Mouse (Mus musculus): ENCODE data around the gene Rasgrp3. TPM values are rescaled to one million over a fixed set of nuclear protein-coding genes. Genes with fewer than 3 reads are reported as not detected.

Rasgrp3 gene
- polyA plus RNA-seq (2015; fragmentation: Nextera tagmentation; extraction: Ambion mirVana): 5.1 and 7.1 TPM in 2 replicates

DNA sequence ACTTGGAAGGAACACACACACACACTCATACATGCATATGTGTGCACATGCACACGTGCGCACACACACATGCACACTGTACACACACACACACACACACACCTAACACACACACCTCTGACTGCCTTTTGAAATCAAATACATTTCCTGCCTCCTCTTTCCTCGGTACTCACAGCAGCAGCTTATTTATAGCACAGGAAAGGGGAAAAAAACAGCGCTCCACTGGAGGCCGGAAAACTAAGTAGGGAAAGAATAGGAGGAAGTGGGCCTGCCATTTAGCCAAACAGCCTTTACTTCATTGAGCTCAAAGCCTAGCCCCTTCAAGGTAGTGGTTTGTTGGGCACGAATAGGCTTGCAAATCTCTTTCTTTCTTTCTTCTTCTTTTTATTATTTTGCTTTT, at the start of gene Rasgrp3:
TSS of gene Rasgrp3 (plus strand) at position 298 of the 400 bp plus-strand sequence.
- H3K4me1 ChIP-seq: no peaks in the 10 kb centered on the region
- no peak within 1 kb of the TSS for H3K9ac ChIP-seq (replicated peaks)
- no peak for ATAC-seq (replicated peaks)
- H3K27ac ChIP-seq (replicated peaks): no peak within 1 kb of the TSS
- H3K4me2 ChIP-seq (replicated peaks): no peak within 1 kb of the TSS
- no peaks in the 10 kb centered on the region for H3K36me3 ChIP-seq
- no peak within 1 kb of the TSS for H3K4me3 ChIP-seq
- WGBS: 67% methylated on average over 6 of the region's 6 CpGs
- no peaks in the 10 kb centered on the region for H3K27me3 ChIP-seq
- no peaks in the 10 kb centered on the region for H3K9me3 ChIP-seq

DNA sequence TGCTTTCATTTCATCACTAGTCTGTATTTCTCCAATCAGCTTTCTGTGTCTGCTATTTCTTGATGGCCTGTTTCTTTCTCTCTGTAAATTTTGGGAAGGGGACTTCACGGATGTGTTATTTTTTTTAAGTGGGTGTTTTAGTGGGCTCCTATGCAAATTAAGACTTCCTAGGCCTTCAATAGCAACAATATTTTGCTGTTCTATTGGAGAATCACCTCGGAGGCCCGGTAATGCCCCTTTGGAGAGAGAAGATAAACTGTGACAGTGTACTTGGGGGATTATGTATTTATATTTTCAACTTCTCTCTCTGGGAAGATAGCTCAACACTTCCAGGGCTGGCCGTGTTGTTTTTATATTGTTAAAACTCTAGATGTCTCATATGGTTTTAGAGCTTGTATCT, 47.3 kb upstream of the Rasgrp3 start:
- no peak for ATAC-seq (replicated peaks)
- WGBS: 89% methylated on average over 4 of the region's 4 CpGs
- no peak overlapping the region for H3K27ac ChIP-seq (replicated peaks)

GRCm38 (mm10) chr17:75390142-75390541, 45.6 kb upstream of the Rasgrp3 start:
- Histone ChIP-seq H3K4me3 (no peak overlapping the region), H3K4me2 (replicated peaks) (no peak overlapping the region), H3K9ac (replicated peaks) (no peak overlapping the region), H3K9me3 (no peaks in the 10 kb centered on the region), H3K36me3 (no peaks in the 10 kb centered on the region), H3K27me3 (no peaks in the 10 kb centered on the region), H3K4me1 (no peaks in the 10 kb centered on the region), H3K27ac (replicated peaks) (no peak overlapping the region)
- WGBS: 82% methylated on average over 10 of the region's 10 CpGs
- ATAC-seq (replicated peaks): no peak

More for the DNA sequence above, 47.3 kb upstream of the Rasgrp3 start:
- H3K36me3 ChIP-seq: no peaks in the 10 kb centered on the region
- no peak overlapping the region for H3K4me3 ChIP-seq
- no peaks in the 10 kb centered on the region for H3K4me1 ChIP-seq
- no peak overlapping the region for H3K9ac ChIP-seq (replicated peaks)
- no peaks in the 10 kb centered on the region for H3K27me3 ChIP-seq
- H3K4me2 ChIP-seq (replicated peaks): no peak overlapping the region
- H3K9me3 ChIP-seq: no peaks in the 10 kb centered on the region

DNA sequence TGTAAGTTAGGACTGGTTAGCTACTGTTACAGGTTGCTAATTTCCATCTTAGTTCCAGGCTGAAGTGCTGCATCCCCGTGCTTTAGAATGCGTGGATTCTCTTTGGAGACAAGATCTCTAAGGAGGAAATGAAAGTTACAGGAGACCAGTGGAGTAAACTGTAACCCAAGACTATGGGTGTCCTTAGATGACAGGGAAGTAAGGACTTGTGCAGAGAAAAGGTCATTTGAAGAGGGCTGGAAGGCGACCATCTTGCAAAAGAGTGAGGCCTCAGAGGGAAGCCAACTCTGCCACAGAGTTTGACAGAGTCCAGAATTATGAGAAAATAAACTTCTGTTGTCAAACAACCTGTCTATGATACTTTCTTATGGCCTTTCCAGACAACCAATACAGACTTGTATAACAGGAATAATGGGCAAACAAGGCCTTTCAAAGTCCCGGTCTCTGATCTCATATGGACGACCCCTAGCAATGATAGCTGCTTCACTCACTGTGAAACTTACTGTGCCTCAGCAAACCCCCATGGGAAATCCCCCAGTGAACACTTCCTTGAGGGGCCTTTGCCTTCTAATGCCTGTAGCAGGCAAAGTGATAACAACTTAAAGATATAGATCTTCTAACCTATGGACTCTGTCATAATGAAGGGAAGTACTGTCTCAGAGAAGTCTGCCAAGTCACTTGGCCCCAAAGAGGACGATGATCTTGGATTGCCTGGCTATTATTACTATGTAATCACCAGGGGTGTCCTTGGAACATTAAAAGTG, 44.1 kb upstream of the Rasgrp3 start:
- ATAC-seq (replicated peaks): no peak
- Histone ChIP-seq H3K4me1 (no peaks in the 10 kb centered on the region), H3K4me3 (no peak overlapping the region), H3K9ac (replicated peaks) (no peak overlapping the region), H3K4me2 (replicated peaks) (no peak overlapping the region), H3K27ac (replicated peaks) (no peak overlapping the region), H3K36me3 (no peaks in the 10 kb centered on the region), H3K27me3 (no peaks in the 10 kb centered on the region), H3K9me3 (no peaks in the 10 kb centered on the region)
- WGBS: 89% methylated on average over 6 of the region's 6 CpGs

- Histone ChIP-seq H3K9me3 (no peaks in the 10 kb centered on the region), H3K4me3 (no peak overlapping the region), H3K27me3 (no peaks in the 10 kb centered on the region), H3K4me1 (no peaks in the 10 kb centered on the region), H3K36me3 (no peaks in the 10 kb centered on the region), H3K27ac (replicated peaks) (no peak overlapping the region), H3K9ac (replicated peaks) (no peak overlapping the region), H3K4me2 (replicated peaks) (no peak overlapping the region)
- ATAC-seq (replicated peaks): no peak
- 31% methylated on average over 4 of the region's 4 CpGs for WGBS
Observed at GRCm38 (mm10) chr17:75406405-75406804, 29.3 kb upstream of the Rasgrp3 start.

DNA sequence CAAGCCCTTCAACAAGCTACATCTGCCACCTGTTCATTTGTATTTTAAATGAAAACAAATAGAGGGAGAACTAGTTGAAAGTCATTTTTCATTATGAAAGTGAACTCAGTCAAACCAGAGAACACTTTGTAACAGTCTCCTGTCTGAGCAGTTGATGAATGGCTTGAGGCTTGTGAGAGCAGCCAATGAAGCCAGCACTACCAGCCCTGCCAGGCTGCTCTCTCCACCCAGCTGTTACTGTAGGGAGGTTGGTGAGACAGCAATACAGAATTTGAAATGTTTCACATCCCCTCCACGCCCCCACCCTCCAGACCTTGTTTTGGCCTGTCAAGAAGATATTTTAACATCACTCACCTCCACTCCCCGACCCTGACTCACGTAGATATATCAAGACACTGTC, 18.8 kb upstream of the Rasgrp3 start:
- Histone ChIP-seq H3K4me1 (no peaks in the 10 kb centered on the region), H3K27me3 (no peaks in the 10 kb centered on the region), H3K36me3 (no peaks in the 10 kb centered on the region), H3K9me3 (no peaks in the 10 kb centered on the region), H3K4me3 (no peak overlapping the region), H3K27ac (replicated peaks) (no peak overlapping the region), H3K9ac (replicated peaks) (no peak overlapping the region), H3K4me2 (replicated peaks) (no peak overlapping the region)
- whole genome bisulfite sequencing: 84% methylated on average over 3 of the region's 3 CpGs
- no peak for ATAC-seq (replicated peaks)

- Histone ChIP-seq H3K36me3 (no peaks in the 10 kb centered on the region), H3K4me3 (no peak overlapping the region), H3K4me2 (replicated peaks) (no peak overlapping the region), H3K9ac (replicated peaks) (no peak overlapping the region), H3K27me3 (no peaks in the 10 kb centered on the region), H3K27ac (replicated peaks) (no peak overlapping the region), H3K4me1 (no peaks in the 10 kb centered on the region), H3K9me3 (no peaks in the 10 kb centered on the region)
- 86% methylated on average over 2 of the region's 2 CpGs for WGBS
- no peak for ATAC-seq (replicated peaks)
Observed at GRCm38 (mm10) chr17:75434152-75434551, 1.5 kb upstream of the Rasgrp3 start.

- no peak overlapping the region for H3K4me3 ChIP-seq
- no peak for ATAC-seq (replicated peaks)
- 78% methylated on average over 3 of the region's 3 CpGs for WGBS
Observed at GRCm38 (mm10) chr17:75434871-75435270, 825 bp upstream of the Rasgrp3 start.

DNA sequence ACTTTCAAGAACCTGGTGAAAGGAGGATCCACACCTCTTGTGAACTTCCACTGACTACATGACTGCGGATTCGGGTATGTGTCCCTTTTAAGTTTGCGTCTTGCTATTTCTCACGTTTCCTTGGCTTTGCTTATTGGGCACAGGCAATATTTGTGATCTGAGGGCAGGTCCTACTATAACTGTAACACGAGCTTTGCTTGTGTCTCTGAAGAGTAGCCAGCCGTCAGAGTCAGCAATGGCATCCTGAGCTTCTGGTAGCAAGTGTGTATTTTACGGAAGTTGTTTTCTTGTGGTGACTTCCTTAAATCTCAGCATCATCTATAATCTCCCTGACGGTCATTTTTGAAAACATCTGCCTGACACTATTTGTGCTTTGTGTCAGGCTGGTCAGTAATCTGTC, 399 bp downstream of the Rasgrp3 start:
- no peak overlapping the region for H3K9ac ChIP-seq (replicated peaks)
- no peaks in the 10 kb centered on the region for H3K4me1 ChIP-seq
- ATAC-seq (replicated peaks): no peak
- no peaks in the 10 kb centered on the region for H3K27me3 ChIP-seq
- H3K4me3 ChIP-seq: no peak overlapping the region
- 84% methylated on average over 8 of the region's 8 CpGs for WGBS
- H3K9me3 ChIP-seq: no peaks in the 10 kb centered on the region
- no peak overlapping the region for H3K4me2 ChIP-seq (replicated peaks)
- H3K36me3 ChIP-seq: no peaks in the 10 kb centered on the region
- H3K27ac ChIP-seq (replicated peaks): no peak overlapping the region

More at GRCm38 (mm10) chr17:75434871-75435270, 825 bp upstream of the Rasgrp3 start:
- no peak overlapping the region for H3K9ac ChIP-seq (replicated peaks)
- H3K4me1 ChIP-seq: no peaks in the 10 kb centered on the region
- H3K36me3 ChIP-seq: no peaks in the 10 kb centered on the region
- H3K4me2 ChIP-seq (replicated peaks): no peak overlapping the region
- no peak overlapping the region for H3K27ac ChIP-seq (replicated peaks)
- H3K9me3 ChIP-seq: no peaks in the 10 kb centered on the region
- no peaks in the 10 kb centered on the region for H3K27me3 ChIP-seq

DNA sequence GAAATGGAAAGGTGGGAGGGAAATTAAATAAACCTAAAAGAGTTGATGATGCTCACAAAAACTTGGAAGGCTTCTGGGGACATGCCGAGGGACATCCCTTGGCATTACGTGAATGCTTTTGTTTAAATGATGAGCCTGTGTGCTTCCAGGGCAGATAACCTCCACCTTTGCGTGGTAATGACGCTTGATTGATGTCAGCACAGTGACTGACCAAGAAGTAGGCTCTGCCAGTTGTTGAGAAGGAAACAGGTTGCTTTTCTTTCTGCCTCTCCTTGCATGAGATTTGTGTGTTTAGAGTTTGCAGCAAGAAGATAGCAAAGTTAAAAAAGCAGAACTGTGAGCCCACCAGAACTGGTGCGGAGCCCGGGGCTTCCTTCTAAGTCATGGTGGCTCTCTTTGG, 1.1 kb downstream of the Rasgrp3 start:
- Histone ChIP-seq H3K36me3 (no peaks in the 10 kb centered on the region), H3K9ac (replicated peaks) (no peak overlapping the region), H3K4me3 (no peak overlapping the region), H3K9me3 (no peaks in the 10 kb centered on the region), H3K4me2 (replicated peaks) (no peak overlapping the region), H3K27ac (replicated peaks) (no peak overlapping the region), H3K4me1 (no peaks in the 10 kb centered on the region), H3K27me3 (no peaks in the 10 kb centered on the region)
- ATAC-seq (replicated peaks): no peak
- WGBS: 87% methylated on average over 6 of the region's 6 CpGs

- H3K9ac ChIP-seq (replicated peaks): no peak overlapping the region
- H3K4me2 ChIP-seq (replicated peaks): no peak overlapping the region
- no peaks in the 10 kb centered on the region for H3K36me3 ChIP-seq
- H3K27me3 ChIP-seq: no peaks in the 10 kb centered on the region
- H3K9me3 ChIP-seq: no peaks in the 10 kb centered on the region
- no peak overlapping the region for H3K4me3 ChIP-seq
- H3K27ac ChIP-seq (replicated peaks): no peak overlapping the region
- no peak for ATAC-seq (replicated peaks)
- no peaks in the 10 kb centered on the region for H3K4me1 ChIP-seq
- 78% methylated on average over 11 of the region's 11 CpGs for WGBS
Observed at GRCm38 (mm10) chr17:75437239-75437750, 1.6 kb downstream of the Rasgrp3 start.

- Histone ChIP-seq H3K9ac (replicated peaks) (no peak overlapping the region), H3K27me3 (no peaks in the 10 kb centered on the region), H3K36me3 (no peaks in the 10 kb centered on the region), H3K9me3 (no peaks in the 10 kb centered on the region), H3K27ac (replicated peaks) (no peak overlapping the region), H3K4me1 (peaks cover 2% of the 10 kb centered on the region; the same call in 1 of the 2 replicates), H3K4me2 (replicated peaks) (no peak overlapping the region), H3K4me3 (no peak overlapping the region)
- ATAC-seq (replicated peaks): no peak; the same call in 1 of the 2 replicates
- 79% methylated on average over 5 of the region's 5 CpGs for WGBS
Observed at GRCm38 (mm10) chr17:75438162-75438561, 2.5 kb downstream of the Rasgrp3 start.

Data from forebrain, embryonic 15.5 days (tissue).